Mouse (Mus musculus) monocyte, adult 5-6 weeks (primary cell): Measurements from ENCODE around the gene Cpvl. TPM values are rescaled to one million over a fixed set of nuclear protein-coding genes. Genes with fewer than 3 reads are reported as not detected.

Source experiments
- ATAC-seq: fragments of 153-309, 156-312 bp; replicated peaks from 2 replicates; pipeline ENCODE4 v1.8.0; 2017; ENCODE audit warnings: mild to moderate bottlenecking; ENCODE audit not compliant: low TSS enrichment, insufficient number of reproducible peaks, severe bottlenecking, poor library complexity, low FRiP score
- total RNA-seq: library from RNA; stranded (forward); fragments of 200-1000, 200-491, 200-594 nt; gene quantifications from 3 replicates; pipeline ENCODE4 v1.2.3, GENCODE M21; 2017

Gene Cpvl
- total RNA-seq, 1 experiment from 2014 or later = not detected

DNA sequence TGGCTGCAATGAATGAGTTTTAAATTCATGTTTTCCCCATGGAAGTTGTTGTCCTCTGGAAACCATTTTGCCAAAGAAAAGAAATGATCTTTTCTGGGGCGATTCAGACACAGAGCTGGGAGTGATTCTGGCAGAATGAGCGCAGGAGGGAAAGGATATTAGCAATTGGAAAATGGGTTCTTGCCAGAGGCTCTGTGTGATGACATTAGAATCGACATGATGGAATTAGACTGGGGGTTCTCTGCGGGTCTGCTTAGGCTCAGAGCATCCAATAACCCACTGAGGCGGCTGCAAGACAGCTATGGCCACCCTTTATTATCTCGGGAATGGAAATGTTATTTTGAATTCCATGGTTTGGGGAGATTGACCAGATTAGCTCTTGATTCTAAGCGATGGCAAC lies 120.6 kb downstream of the Cpvl start:
- ATAC-seq = no peak

DNA sequence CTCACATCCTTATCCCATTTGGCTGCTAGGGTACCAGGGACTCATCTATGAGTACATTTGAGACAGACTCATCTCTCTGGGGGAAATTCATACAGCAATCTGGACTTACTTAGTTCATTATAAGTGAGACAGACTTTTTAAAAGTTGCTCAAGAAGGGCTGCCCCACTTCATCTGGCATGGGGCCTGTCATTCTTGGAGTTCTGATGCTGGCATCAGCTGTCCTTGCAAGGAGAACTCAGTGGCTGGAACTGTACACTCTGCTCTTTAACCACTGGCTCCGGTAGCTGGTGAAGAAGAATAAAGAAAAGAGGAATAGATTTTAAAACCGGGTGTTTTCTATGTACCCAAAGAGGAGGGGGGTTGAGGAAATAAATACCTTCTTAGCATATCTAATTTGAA lies 121.7 kb downstream of the Cpvl start:
- no peak for ATAC-seq

DNA sequence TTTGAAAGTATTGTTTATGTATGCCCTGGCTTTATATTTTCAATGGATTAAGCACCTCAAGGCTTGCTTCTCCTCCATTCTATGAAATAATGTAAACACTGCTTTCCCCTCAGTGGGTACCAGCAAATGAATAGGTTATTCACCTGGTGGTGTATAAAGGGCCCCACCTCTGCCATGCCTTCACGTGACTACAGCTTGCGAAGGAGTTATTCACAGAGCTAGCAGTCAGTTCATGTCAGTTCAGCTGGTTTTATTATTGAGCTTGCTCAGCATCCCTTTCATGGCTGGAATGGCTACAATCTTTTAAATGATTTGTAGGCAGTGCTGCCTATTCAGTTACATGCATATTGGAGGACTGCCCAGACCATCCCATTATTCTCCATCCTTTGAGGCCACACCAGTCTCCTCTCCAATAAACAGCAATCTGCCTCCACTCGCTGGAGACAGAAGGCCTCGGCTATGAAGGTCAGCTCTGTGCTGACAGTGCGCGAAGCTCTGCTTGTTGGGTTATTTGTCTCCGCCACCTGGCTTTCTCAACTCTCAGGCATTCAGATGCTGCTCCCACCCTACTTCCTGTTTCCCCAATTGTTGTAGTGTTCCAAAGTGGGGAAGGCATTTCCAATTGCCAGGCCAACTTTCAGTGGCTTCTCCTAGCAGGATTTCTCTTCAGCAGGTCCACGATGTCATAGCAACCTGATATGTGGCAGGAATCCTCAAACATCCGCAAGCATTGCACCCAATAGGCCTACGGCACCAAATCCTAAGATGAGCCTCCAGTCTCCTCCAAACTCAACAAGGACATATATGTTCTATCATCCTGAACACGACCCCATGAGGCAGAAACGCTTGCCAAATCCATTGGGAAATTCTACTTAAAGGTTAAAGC lies 123.3 kb downstream of the Cpvl start:
- ATAC-seq = no peak

DNA sequence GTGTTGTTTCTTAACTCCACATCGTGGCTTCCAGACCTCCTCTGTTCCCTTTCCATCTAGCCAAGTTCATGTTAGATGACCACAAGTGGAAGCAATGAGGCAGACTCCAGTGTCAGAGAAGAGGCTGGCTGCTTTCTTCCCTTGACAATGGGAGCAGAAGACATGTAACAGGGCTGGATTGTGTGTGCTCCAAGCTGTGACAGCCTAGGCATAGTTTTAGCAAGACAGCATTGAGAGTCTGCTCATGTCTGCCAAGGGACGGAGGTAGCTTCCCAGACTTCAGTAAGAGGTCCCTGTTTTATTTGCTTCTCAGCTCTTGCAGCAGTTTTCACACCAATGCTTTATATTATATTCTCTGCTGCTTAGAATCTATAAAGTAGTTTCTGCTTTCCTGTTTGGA lies 124.2 kb downstream of the Cpvl start:
- no peak for ATAC-seq

DNA sequence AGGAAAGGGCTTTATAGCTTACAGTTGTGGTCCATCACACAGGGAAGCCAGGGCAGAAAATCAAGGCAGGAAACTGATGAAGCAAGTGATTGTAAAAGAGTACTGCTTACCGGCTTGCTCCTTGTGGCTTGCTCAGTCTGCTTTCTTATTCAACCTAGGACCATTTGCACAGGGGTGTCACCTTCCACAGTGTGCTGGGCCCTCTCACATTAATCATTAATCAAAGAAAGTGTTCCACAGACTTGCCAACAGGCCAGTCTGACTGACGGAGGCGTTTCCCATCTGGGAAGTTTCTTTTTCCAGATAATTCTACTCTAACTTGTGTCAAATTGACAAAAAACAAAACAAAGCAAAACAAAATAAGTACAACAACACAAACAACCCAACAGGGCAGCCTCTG lies 124.9 kb downstream of the Cpvl start:
- no peak for ATAC-seq

DNA sequence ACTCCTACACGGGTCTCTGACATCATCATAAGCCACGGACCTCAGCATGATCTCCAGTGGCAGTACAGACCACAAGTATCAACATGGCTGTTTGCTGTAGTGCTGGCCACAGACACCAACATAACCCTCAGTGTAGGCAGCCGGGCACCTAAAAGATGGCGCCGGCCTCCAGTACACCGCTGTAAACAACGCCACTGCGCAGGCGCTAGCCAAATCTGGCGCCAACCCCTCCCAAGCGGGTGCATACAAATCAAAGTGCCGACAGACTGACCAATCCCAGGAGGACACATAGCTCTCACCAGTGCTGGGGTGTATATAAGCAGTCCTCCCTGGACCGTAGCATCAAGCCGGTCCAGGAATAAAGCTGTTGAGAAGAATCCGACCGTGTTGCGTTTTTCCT lies 133.8 kb downstream of the Cpvl start:
- no peak for ATAC-seq

DNA sequence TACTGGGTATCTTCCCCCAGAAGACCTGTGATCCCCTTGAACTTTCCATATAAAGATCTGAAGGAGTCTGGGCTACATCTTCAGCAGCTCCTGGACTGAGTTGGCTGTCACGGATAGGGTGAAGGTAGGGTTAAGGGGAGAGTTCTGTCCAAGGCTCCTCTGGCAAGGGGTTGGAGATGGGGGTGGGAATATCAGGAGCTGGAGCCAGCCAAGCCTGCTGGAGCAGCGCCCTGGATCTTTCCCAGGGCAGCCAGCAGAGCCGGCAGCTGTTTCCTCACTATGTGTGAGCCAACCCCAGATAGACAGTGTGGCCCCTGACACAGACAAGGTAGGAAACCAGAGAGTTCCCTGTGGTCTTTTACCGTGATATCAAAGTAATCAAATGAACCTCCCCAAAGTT lies 153.3 kb downstream of the Cpvl start:
- no peak for ATAC-seq

Other genes starting within 250 kb of the Cpvl start
- not detected in 3 replicates for gene Tril, start 157.8 kb downstream of the Cpvl start, total RNA-seq
- 21.5 to 41.1 TPM (median 21.7 TPM) in 3 replicates for gene Chn2, start 60.9 kb upstream of the Cpvl start, total RNA-seq